Mouse (Mus musculus) intestine, embryonic 15.5 days (tissue): ENCODE data around the gene Rasa4. TPM values are rescaled to one million over a fixed set of nuclear protein-coding genes. Genes with fewer than 3 reads are reported as not detected.
A peak's percentile ranks its signal among the peaks of the same experiment; 100 is the strongest.

Source experiments
- ATAC-seq: fragments of 200-750 bp; cut with Nextera tagmentation; 2 replicates; pipeline ENCODE4 v1.8.0; 2017; ENCODE audit warnings: moderate TSS enrichment, moderate library complexity
- H3K27ac ChIP-seq: fragments of 300-500 bp; sonication (generic); 2 replicates; pipeline ENCODE4 v1.5.1; 2015; ENCODE audit warnings: mild to moderate bottlenecking, inconsistent platforms
- H3K27me3 ChIP-seq: fragments of 300-500 bp; sonication (generic); replicated peaks from 2 replicates; pipeline ENCODE4 v1.6.1; 2015; ENCODE audit warnings: inconsistent platforms
- H3K36me3 ChIP-seq: fragments of 300-500 bp; sonication (generic); 2 replicates; pipeline ENCODE4 v1.6.1; 2015; ENCODE audit warnings: inconsistent platforms
- H3K4me1 ChIP-seq: fragments of 300-500 bp; sonication (generic); replicated peaks from 2 replicates; pipeline ENCODE4 v1.6.1; 2015; ENCODE audit warnings: inconsistent platforms
- H3K4me2 ChIP-seq: fragments of 300-500 bp; sonication (generic); replicated peaks from 2 replicates; pipeline ENCODE4 v1.6.1; 2015; ENCODE audit warnings: mild to moderate bottlenecking, inconsistent platforms
- H3K4me3 ChIP-seq: fragments of 300-500 bp; sonication (generic); replicated peaks from 2 replicates; pipeline ENCODE4 v1.5.1; 2015; ENCODE audit warnings: inconsistent platforms
- H3K9ac ChIP-seq: fragments of 300-500 bp; sonication (generic); 2 replicates; pipeline ENCODE4 v1.6.1; 2015; ENCODE audit warnings: inconsistent platforms
- H3K9me3 ChIP-seq: fragments of 300-500 bp; sonication (generic); 2 replicates; pipeline ENCODE4 v1.6.1; 2016; ENCODE audit warnings: inconsistent platforms
- WGBS: fragments of 180-500 bp; shearing (Covaris S2); methylation state at CpG from one replicate; pipeline ENCODE4 v1.1.7; 2015; 5-methylcytosine and 5-hydroxymethylcytosine counted together
- polyA plus RNA-seq: library from polyadenylated mRNA; unstranded; fragments of >200 nt; fragmentation: Nextera tagmentation; extraction: Ambion mirVana; gene quantifications from 2 replicates; pipeline ENCODE4 v1.2.1, GENCODE M21; 2015

Gene Rasa4
- polyA plus RNA-seq, 1 experiment from 2014 or later: 16.3 TPM

DNA sequence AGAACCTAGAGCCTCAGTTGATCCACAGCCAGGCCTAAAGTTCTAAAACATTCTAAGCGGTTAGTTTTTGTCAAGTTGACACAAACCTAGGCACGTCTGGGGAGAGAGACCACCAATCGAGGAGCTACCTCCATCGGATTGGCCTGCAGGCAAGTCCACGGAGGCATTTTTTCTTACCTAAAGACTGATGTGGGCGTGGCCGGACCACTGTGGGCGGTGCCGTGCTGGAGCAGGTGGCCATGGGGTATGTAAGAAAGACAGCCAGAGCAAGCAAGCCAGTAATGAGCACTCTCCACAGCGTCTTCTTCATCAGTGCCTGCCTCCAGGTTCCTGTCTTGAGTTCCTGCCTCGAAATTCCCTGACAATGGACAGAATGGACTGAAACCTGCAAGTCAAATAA is 10.2 kb upstream of the Rasa4 start:
- no peak overlapping the region for H3K9ac ChIP-seq
- peaks cover 8% of the 10 kb centered on the region; the same call in 1 of the 2 replicates for H3K4me1 ChIP-seq
- H3K27ac ChIP-seq: no peak overlapping the region
- H3K27me3 ChIP-seq: no peaks in the 10 kb centered on the region
- H3K9me3 ChIP-seq: no peaks in the 10 kb centered on the region
- no peak overlapping the region for H3K4me3 ChIP-seq
- H3K36me3 ChIP-seq: no peaks in the 10 kb centered on the region
- H3K4me2 ChIP-seq: no peak overlapping the region
- ATAC-seq: no peak
- WGBS: 61% methylated on average over 11 of the region's 11 CpGs

DNA sequence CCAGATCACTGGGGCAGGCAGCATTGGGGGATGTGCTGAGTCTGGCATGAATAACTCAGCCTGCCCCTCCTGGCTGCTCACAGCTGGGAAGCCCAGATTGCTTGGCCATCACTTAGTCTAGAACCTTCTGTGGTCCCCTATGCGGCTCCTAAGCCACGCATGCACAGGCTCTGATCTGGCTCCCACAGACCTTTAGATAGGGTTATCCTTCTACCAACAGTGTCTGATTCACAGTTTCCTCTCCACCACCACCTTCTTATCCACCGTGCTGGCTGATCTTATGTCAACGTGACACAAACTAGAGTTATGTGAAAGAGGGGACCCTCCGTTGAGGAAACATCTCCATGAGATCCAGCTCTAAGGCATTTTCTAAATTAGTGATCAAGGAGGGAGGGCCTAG is 8.6 kb upstream of the Rasa4 start:
- Histone ChIP-seq H3K4me2 (no peak overlapping the region), H3K9ac (no peak overlapping the region), H3K4me3 (no peak overlapping the region), H3K9me3 (no peaks in the 10 kb centered on the region), H3K27me3 (no peaks in the 10 kb centered on the region), H3K36me3 (no peaks in the 10 kb centered on the region), H3K4me1 (peaks cover 8% of the 10 kb centered on the region; the same call in 1 of the 2 replicates), H3K27ac (no peak overlapping the region)
- 87% methylated on average over 5 of the region's 5 CpGs for WGBS
- ATAC-seq: no peak

DNA sequence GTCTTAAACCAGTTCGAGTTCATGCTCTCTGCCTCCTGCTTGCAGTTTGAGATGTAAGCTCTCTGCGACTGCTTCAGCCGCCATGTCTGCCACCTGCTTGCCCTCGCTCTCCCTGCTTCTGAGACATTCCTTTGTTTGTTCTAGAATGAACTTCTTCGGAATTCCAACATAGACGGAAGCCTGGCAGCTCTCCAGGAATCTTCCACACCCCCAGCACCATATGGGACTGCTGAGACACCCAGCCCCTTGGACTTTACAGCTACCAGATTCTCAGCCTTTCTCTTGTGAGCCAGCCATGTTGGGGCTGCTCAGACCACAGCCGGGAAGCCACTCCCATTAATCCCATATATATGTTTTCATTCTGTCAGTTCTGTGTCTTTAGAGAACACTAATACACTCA is 7.4 kb upstream of the Rasa4 start:
- Histone ChIP-seq H3K9me3 (no peaks in the 10 kb centered on the region), H3K27ac (0 out of 2 replicates have a peak overlapping the region, but pooled peaks have one; percentile 28), H3K4me2 (peak overlapping the region; percentile 14; the same call in 1 of the 2 replicates), H3K27me3 (no peaks in the 10 kb centered on the region), H3K36me3 (no peaks in the 10 kb centered on the region), H3K4me1 (peaks cover 8% of the 10 kb centered on the region; the same call in 1 of the 2 replicates), H3K9ac (no peak overlapping the region), H3K4me3 (no peak overlapping the region)
- ATAC-seq: peak; percentile 68
- 24% methylated on average over 7 of the region's 7 CpGs for WGBS

DNA sequence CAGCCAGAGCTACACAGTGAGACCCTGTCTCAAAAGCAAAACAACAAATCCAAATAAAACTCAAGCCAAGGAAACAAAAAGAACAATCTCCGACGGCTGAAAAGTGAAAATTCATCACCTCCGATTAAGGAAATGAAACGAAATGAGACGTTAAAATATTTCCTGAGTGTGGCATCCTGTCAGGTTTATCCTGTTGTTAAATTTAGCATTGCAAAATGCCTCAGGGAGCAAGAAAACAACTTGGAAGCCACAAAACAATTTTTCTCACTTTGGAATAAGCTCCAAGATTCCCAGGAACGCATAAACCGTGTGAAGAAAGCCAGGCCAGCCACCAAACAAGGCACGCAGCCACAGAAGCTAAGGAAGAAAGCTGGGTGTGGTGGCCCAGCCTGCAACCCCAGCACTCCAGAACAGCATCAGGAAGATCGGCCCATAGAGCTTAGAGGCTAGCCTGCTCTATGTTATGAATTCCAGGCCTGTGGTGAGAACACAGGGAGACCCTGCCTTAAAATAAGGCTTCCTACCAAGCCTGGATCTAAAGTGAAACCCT is 6.6 kb upstream of the Rasa4 start:
- Histone ChIP-seq H3K27ac (no peak overlapping the region), H3K27me3 (no peaks in the 10 kb centered on the region), H3K4me3 (no peak overlapping the region), H3K36me3 (no peaks in the 10 kb centered on the region), H3K4me1 (peaks cover 8% of the 10 kb centered on the region; the same call in 1 of the 2 replicates), H3K9me3 (no peaks in the 10 kb centered on the region), H3K4me2 (no peak overlapping the region), H3K9ac (no peak overlapping the region)
- 78% methylated on average over 9 of the region's 9 CpGs for WGBS
- ATAC-seq: no peak

DNA sequence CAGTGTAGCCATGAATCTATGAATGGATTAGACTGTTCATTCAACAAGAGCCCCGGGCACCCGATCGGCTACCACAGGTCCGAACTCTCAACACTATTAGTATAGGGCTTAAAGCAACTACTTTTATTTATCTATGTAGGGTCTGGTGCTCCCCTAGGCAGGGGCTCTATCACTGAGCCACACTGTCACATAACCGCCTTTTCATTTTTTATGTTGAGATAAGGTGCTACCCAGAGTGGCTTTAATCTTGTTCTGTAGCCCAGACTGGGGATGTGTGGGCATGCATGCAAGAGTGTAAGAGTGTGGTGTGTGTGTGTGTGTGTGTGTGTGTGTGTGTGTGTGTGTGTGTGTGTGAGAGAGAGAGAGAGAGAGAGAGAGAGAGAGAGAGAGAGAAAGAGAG is 5.6 kb upstream of the Rasa4 start:
- H3K27ac ChIP-seq: no peak overlapping the region
- no peaks in the 10 kb centered on the region for H3K9me3 ChIP-seq
- ATAC-seq: no peak
- H3K4me3 ChIP-seq: no peak overlapping the region
- WGBS: 93% methylated on average over 5 of the region's 5 CpGs
- no peaks in the 10 kb centered on the region for H3K27me3 ChIP-seq
- H3K4me2 ChIP-seq: no peak overlapping the region
- no peaks in the 10 kb centered on the region for H3K36me3 ChIP-seq
- H3K9ac ChIP-seq: no peak overlapping the region
- peaks cover 8% of the 10 kb centered on the region; the same call in 1 of the 2 replicates for H3K4me1 ChIP-seq

DNA sequence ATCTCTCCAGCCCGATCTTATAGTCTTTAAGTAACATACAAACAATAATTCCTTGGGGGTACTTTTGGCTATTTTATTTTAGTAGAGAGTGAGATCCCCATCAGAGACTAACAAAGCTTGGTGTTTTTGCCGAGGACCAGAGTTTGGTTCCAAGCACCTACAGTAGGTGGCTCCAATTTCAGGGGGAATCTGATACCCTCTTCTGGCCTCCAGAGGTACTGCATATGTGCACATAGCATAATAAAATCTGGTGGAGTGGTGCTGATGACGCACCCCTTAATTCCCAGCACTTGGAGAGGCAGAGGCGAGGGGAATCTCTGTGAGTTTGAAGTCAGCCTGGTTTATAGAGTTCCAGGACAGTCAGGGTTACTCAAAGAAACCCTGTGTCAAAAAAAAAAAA is 1.4 kb upstream of the Rasa4 start:
- Histone ChIP-seq H3K27me3 (no peaks in the 10 kb centered on the region), H3K27ac (no peak overlapping the region), H3K4me3 (no peak overlapping the region), H3K9ac (no peak overlapping the region), H3K4me1 (peaks cover 14% of the 10 kb centered on the region), H3K4me2 (no peak overlapping the region), H3K9me3 (no peaks in the 10 kb centered on the region), H3K36me3 (no peaks in the 10 kb centered on the region)
- ATAC-seq: no peak
- 80% methylated on average over 4 of the region's 4 CpGs for WGBS

DNA sequence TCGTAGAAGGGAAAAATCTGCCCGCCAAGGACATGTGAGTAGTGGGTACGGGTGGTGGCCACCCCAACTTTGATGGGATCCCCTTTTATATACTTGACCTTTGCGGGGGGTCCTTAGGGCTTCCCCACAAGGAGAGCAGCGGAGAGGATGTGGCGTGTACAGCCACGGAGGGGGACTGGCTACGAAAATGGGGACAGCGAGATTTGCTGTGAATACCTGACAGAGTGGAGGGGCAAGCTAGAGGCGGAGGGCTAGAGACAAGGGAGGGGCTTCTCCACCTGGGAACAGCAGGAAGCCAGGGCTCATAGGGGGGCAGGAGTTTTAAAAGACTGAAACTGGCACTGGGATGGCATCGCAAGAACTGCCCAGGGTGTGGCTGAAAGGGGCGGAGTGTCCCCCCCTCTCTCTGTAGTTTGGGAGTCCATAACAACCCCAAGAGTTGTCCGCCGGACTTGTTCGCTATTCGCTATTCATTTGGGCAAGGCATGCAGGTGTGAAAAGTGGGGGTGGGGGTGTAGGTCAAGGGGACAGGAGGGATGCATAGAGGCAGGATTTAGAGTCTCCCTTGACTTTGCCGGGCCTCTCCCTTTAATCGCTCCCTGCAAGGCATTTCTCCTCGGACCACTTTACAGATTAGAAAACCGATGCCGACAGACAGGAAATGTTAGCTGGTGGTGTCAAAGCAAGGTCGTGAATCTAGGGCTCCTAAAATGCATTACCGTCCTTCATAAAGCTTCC is 597 bp downstream of the Rasa4 start:
- 2% methylated on average over 23 of the region's 23 CpGs for WGBS

DNA sequence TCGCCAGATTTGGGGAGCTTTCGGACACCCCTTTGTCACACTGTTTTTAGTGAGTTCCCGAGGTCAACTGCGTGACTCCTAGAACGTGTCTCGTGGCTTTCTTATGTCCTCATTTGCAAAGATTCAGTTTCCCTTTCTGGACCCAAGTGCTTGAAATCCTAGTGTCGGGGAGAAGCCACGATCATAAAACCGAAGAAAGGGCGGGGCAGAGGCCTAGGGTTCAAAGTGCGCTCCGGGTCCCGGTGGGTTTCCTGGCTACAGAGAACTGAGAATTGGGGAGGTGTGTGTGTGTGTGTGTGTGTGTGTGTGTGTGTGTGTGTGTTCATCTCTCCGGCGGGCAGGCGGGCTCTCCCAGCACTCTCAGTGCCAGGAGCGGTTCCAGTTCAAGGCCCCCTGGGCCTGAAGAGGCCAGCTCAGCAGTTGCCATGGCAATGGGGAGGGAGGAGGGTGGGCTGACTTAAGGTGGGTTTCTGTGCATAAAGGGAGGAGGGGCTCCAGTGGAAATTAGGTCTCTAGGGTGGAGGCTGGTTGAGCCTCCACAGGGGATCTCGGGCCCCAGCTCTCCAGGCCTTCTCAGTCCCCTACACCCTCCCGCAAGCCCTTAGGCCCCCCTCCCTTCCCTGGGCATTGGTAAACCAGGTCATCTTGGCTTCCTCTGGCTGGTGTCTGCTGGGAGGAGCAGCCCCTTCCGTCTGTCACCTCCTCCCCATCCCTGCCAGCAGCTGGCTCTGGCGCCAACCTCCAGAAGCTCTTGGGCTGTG is 1.4 kb downstream of the Rasa4 start:
- peak overlapping the region; percentile 39 for H3K9ac ChIP-seq
- peak overlapping the region; percentile 94 for H3K4me2 ChIP-seq
- H3K4me3 ChIP-seq: peak overlapping the region; percentile 70
- H3K4me1 ChIP-seq: peaks cover 24% of the 10 kb centered on the region
- no peaks in the 10 kb centered on the region for H3K27me3 ChIP-seq
- H3K27ac ChIP-seq: peak overlapping the region; percentile 19; the same call in 1 of the 2 replicates
- WGBS: 20% methylated on average over 19 of the region's 21 CpGs
- peak; percentile 30 for ATAC-seq
- H3K9me3 ChIP-seq: no peaks in the 10 kb centered on the region
- H3K36me3 ChIP-seq: no peaks in the 10 kb centered on the region

More for the DNA sequence above, 597 bp downstream of the Rasa4 start:
- Histone ChIP-seq H3K27ac (peak overlapping the region; percentile 19; the same call in 1 of the 2 replicates), H3K4me3 (peak overlapping the region; percentile 70), H3K4me1 (peaks cover 24% of the 10 kb centered on the region), H3K4me2 (peak overlapping the region; percentile 94), H3K9me3 (no peaks in the 10 kb centered on the region), H3K36me3 (no peaks in the 10 kb centered on the region), H3K9ac (peak overlapping the region; percentile 59), H3K27me3 (no peaks in the 10 kb centered on the region)
- ATAC-seq: peak; percentile 32

DNA sequence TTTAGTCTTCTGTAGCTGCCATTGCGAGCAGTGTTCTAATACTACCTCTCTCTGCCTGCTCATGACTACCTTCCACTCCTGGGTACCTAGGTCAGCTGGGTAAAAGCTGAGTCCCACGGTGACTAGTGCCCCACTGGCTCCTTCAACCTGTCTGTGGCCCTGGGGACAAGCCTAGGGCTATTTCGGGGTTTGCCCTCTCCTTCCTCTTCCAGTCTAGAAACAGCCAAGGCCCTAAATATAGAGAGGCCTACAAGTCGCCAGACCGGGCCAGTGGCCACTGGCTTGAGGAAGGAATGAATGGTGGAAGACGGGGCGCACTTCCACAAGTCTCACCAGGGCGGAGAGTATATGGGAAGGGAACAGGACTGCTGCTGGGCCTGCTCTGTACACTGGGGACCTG is 2.6 kb downstream of the Rasa4 start:
- H3K9me3 ChIP-seq: no peaks in the 10 kb centered on the region
- no peak overlapping the region for H3K9ac ChIP-seq
- no peak overlapping the region for H3K4me3 ChIP-seq
- H3K27ac ChIP-seq: no peak overlapping the region
- H3K36me3 ChIP-seq: no peaks in the 10 kb centered on the region
- ATAC-seq: no peak
- no peak overlapping the region for H3K4me2 ChIP-seq
- no peaks in the 10 kb centered on the region for H3K27me3 ChIP-seq
- 91% methylated on average over 8 of the region's 8 CpGs for WGBS
- peaks cover 24% of the 10 kb centered on the region for H3K4me1 ChIP-seq

DNA sequence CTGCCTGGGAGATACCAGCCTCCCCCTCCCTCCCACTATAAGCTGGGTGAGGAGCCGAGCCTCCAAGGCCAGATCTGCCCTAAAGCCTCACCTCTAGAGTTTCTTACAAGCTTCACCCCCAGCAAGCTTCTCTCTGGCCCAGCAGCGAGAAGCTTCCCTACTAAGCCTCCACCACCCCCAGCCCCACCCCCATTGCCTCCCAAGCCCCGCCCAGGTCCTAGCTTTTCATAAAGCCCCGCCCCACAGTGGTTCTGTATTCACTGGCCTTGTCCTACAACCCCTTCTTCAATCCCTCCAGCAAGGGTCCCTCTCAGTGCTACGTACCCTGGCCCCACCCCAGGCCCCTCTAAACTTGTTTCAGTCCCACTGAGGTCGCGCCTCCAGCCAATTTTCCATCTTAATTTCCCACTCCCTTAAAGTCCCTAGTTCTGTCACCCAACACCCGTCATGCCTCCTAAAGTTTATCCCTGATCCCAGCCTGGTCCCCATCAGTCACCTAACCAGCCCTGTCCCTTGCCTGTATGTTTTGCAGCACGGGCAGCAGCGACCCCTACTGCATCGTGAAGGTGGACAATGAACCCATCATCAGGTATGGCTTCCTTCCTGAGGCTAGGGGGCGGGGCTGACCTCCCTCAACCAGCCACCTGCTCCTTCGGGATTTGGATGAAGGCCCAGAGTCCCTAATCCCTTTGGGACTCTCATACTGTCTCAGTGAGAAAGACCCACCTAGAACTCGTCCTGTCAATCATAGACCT is 5.3 kb downstream of the Rasa4 start:
- Histone ChIP-seq H3K9ac (no peak overlapping the region), H3K27me3 (no peaks in the 10 kb centered on the region), H3K27ac (no peak overlapping the region), H3K4me1 (peaks cover 23% of the 10 kb centered on the region), H3K36me3 (no peaks in the 10 kb centered on the region), H3K4me2 (no peak overlapping the region), H3K9me3 (no peaks in the 10 kb centered on the region), H3K4me3 (no peak overlapping the region)
- no peak for ATAC-seq
- WGBS: 26% methylated on average over 14 of the region's 14 CpGs

DNA sequence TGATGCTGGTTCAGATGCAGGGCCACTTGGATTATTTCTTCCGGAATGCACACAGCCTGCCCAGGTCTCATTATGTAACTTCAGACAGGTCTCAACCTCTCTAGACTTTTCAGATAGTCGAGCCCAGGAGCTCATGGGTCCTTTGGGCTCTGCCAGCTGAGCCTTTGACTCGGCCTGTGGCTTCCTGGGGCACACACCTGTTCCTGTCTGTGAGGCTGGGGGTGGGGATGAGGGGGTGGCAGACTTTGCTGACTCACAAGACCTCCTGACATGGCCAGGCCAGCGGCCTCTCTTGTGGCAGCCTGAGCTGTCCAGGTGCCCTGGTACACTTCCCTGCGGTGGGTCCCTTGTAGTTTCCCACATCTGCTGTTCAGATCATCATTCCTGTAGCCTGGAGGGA is 8.2 kb downstream of the Rasa4 start:
- ATAC-seq: no peak
- H3K4me1 ChIP-seq: peaks cover 11% of the 10 kb centered on the region; the same call in 1 of the 2 replicates
- H3K4me3 ChIP-seq: no peak overlapping the region
- 65% methylated on average over 5 of the region's 5 CpGs for WGBS
- H3K27ac ChIP-seq: no peak overlapping the region
- H3K9ac ChIP-seq: no peak overlapping the region
- no peaks in the 10 kb centered on the region for H3K27me3 ChIP-seq
- H3K4me2 ChIP-seq: no peak overlapping the region
- H3K36me3 ChIP-seq: no peaks in the 10 kb centered on the region
- no peaks in the 10 kb centered on the region for H3K9me3 ChIP-seq
